Mouse (Mus musculus) lung, embryonic 15.5 days (tissue): ENCODE measurements around the gene Cklf. TPM values are rescaled to one million over a fixed set of nuclear protein-coding genes. Genes with fewer than 3 reads are reported as not detected.
"Not testable (repeated sequence)": the region's sequence is repeated elsewhere in the genome, so short reads cannot be mapped to it uniquely, and the experiment has no call there.

Experiments
- ATAC-seq: fragments of 200-750 bp; cut with Nextera tagmentation; 2 replicates; pipeline ENCODE4 v1.8.0; 2017; ENCODE audit warnings: moderate number of reproducible peaks, borderline replicate concordance; ENCODE audit not compliant: low FRiP score, low TSS enrichment; ENCODE audit errors: extremely low read depth
- H3K27ac ChIP-seq: fragments of 300-500 bp; sonication (generic); 2 replicates; pipeline ENCODE4 v1.5.1; 2015; ENCODE audit warnings: moderate library complexity, mild to moderate bottlenecking, inconsistent platforms
- H3K27me3 ChIP-seq: fragments of 300-500 bp; sonication (generic); 2 replicates; pipeline ENCODE4 v1.6.1; 2015; ENCODE audit warnings: inconsistent platforms
- H3K36me3 ChIP-seq: fragments of 300-500 bp; sonication (generic); 2 replicates; pipeline ENCODE4 v1.6.1; 2015; ENCODE audit warnings: inconsistent platforms
- H3K4me1 ChIP-seq: fragments of 300-500 bp; sonication (generic); 2 replicates; pipeline ENCODE4 v1.6.1; 2015; ENCODE audit warnings: inconsistent platforms
- H3K4me2 ChIP-seq: fragments of 300-500 bp; sonication (generic); 2 replicates; pipeline ENCODE4 v1.6.1; 2015; ENCODE audit warnings: inconsistent platforms, mild to moderate bottlenecking, moderate library complexity
- H3K4me3 ChIP-seq: fragments of 300-500 bp; sonication (generic); 2 replicates; pipeline ENCODE4 v1.5.1; 2015; ENCODE audit warnings: mild to moderate bottlenecking, inconsistent platforms
- H3K9ac ChIP-seq: fragments of 300-500 bp; sonication (generic); 2 replicates; pipeline ENCODE4 v1.6.1; 2015; ENCODE audit warnings: inconsistent platforms
- H3K9me3 ChIP-seq: fragments of 300-500 bp; sonication (generic); 2 replicates; pipeline ENCODE4 v1.6.1; 2016; ENCODE audit warnings: inconsistent platforms
- WGBS: fragments of 180-500 bp; shearing (Covaris S2); methylation state at CpG from one replicate; pipeline ENCODE4 v1.1.7; 2015; 5-methylcytosine and 5-hydroxymethylcytosine counted together
- polyA plus RNA-seq: library from polyadenylated mRNA; unstranded; fragments of >200 nt; fragmentation: Nextera tagmentation; extraction: Ambion mirVana; gene quantifications from 2 replicates; pipeline ENCODE4 v1.2.1, GENCODE M21; 2015

Gene Cklf
- polyA plus RNA-seq, 1 experiment from 2014 or later = 36.7 TPM

- Histone ChIP-seq H3K36me3 (peaks cover 23% of the 10 kb centered on the region), H3K27me3 (no peaks in the 10 kb centered on the region), H3K27ac (no peak overlapping the region), H3K4me3 (no peak overlapping the region), H3K4me1 (no peaks in the 10 kb centered on the region), H3K9ac (no peak overlapping the region), H3K4me2 (no peak overlapping the region), H3K9me3 (no peaks in the 10 kb centered on the region)
- 74% methylated on average over 10 of the region's 10 CpGs for WGBS
- ATAC-seq = no peak
These were observed 11.2 kb upstream of the Cklf start for GRCm38 (mm10) chr8:104239418-104239861.

DNA sequence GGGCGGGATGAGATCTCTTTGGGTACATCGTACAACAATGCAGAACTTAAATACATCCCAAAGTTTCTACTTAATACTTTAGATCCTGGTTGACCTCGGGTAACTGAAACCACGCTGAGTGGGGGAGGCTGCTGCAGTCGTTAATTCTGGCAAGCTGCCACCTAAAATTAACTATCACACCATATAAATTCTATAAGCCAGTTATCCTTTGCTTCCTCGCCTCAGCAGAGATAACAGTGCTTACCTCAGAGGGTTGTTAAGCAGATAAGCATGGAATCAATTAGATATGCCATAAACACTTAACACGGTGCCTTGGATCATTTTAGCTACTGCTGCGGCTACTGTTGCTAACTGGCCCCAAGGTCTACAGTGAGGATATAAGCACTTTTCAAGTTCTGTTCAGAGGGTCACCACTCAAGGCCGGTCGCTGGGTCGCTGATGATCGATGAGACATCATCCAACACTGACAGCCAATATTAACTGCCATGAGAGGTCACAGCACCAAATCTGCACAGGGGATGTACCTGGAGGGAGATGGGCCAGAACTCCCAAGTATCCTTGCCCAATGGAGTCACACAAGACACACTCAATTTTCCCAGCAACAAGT lies 8.5 kb upstream of the Cklf start:
- H3K27me3 ChIP-seq = no peaks in the 10 kb centered on the region
- no peak overlapping the region for H3K27ac ChIP-seq
- no peak overlapping the region for H3K9ac ChIP-seq
- no peak for ATAC-seq
- H3K36me3 ChIP-seq = peaks cover 21% of the 10 kb centered on the region
- H3K4me2 ChIP-seq = no peak overlapping the region
- 64% methylated on average over 12 of the region's 12 CpGs for WGBS
- H3K4me1 ChIP-seq = peaks cover 5% of the 10 kb centered on the region
- no peak overlapping the region for H3K4me3 ChIP-seq
- H3K9me3 ChIP-seq = no peaks in the 10 kb centered on the region

DNA sequence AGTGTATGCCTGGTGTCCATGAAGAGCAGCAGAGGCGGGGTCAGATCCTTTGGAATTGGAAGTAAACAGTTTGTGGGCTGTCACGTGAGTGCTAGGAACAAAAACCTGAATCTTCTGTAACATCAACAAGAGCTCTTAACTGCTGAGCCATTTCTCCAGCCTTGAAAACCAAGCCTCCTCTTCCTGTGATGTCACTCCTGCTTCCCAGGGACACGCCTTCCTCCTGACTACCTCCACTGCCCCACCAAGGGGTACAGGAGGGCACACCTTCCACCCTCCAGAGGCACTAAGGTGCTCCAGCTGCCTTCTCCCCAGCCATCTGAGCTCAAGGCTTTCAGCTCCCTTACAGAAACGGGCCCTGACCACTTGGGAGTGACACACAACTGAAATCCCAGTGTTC lies 4.0 kb upstream of the Cklf start:
- Histone ChIP-seq H3K36me3 (0 out of 2 replicates have a peak, but pooled peaks cover 4% of the 10 kb centered on the region), H3K27me3 (no peaks in the 10 kb centered on the region), H3K4me2 (no peak overlapping the region), H3K9ac (no peak overlapping the region), H3K4me3 (no peak overlapping the region), H3K27ac (no peak overlapping the region), H3K4me1 (peaks cover 21% of the 10 kb centered on the region), H3K9me3 (no peaks in the 10 kb centered on the region)
- WGBS = 74% methylated on average over 4 of the region's 4 CpGs
- ATAC-seq = no peak

DNA sequence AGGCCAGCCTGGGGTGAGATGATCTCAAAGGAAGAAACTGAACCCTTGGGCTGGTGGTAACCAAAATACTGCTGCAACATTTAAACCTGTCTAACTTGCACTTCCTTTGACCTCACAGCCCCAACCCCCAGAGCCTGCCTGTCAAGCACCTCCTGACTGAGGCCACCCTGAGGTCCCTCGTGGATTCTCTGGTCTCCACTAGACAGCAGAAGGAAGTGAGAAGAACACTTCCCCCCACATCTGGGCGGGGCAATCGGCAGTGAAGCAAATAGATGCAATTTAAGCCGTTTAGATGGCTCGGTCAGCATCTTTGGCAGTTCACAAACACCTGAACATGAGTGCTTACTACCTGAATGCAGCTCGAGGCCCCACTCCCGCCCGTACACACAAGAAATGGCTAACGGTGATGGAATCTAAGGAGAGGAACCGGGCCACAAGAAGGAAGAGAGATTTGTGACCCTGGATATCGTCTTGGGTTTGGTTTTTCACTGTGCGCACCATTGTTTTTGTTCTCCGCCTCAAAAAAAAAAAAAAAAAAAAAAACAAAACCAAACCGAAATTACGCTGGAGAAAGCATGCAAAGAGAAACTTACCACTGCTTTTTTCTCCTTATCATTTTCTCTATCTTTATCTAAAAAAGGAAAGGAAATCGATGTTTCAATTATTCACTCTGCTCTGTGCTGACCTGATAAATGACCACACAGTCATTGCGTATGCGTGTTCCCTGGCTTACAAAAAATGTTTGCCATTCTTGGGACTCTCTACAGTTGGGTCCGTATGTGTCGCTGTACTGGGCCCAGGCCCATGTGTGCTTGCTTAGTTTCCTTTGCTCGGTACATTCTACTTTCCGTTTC lies 3.4 kb upstream of the Cklf start:
- H3K36me3 ChIP-seq = 0 out of 2 replicates have a peak, but pooled peaks cover 4% of the 10 kb centered on the region
- no peak overlapping the region for H3K27ac ChIP-seq
- ATAC-seq = no peak
- H3K4me3 ChIP-seq = peak overlapping the region; percentile 95
- peaks cover 27% of the 10 kb centered on the region for H3K4me1 ChIP-seq
- H3K27me3 ChIP-seq = no peaks in the 10 kb centered on the region
- peak overlapping the region; percentile 86 for H3K4me2 ChIP-seq
- 60% methylated on average over 22 of the region's 22 CpGs for WGBS
- peak overlapping the region; percentile 87 for H3K9ac ChIP-seq
- H3K9me3 ChIP-seq = no peaks in the 10 kb centered on the region

DNA sequence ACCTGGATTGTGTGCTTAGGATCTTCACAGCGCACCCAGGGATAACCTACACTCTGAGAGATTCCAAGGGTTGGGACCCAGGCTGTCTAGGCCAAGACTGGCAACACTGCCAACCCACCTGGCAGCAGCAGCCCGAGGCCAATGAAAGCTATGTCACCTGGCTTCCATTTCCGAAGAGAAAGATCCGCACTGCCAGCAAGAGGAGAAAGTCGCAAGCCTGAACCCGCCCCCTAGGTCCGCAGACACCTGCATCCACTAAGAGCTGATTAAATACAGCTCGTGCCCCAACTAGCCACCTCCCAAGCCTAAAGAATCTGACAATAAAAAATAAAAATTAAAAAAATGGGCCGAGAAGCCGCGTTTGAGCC lies 2.8 kb upstream of the Cklf start:
- ATAC-seq = no peak
- peak overlapping the region; percentile 87 for H3K9ac ChIP-seq
- H3K4me1 ChIP-seq = peaks cover 27% of the 10 kb centered on the region
- no peaks in the 10 kb centered on the region for H3K27me3 ChIP-seq
- H3K4me2 ChIP-seq = peak overlapping the region; percentile 86
- H3K4me3 ChIP-seq = peak overlapping the region; percentile 95
- 0 out of 2 replicates have a peak, but pooled peaks cover 4% of the 10 kb centered on the region for H3K36me3 ChIP-seq
- peak overlapping the region; percentile 37; the same call in 1 of the 2 replicates for H3K27ac ChIP-seq
- no peaks in the 10 kb centered on the region for H3K9me3 ChIP-seq
- whole genome bisulfite sequencing = 3% methylated on average over 11 of the region's 11 CpGs

- peak; percentile 88 for ATAC-seq
- peak within 1 kb of the TSS; percentile 95 for H3K4me3 ChIP-seq
- H3K36me3 ChIP-seq = 0 out of 2 replicates have a peak, but pooled peaks cover 1% of the 10 kb centered on the region
- H3K9ac ChIP-seq = peak within 1 kb of the TSS; percentile 87
- H3K4me1 ChIP-seq = peaks cover 27% of the 10 kb centered on the region
- under 1% methylated on average over 28 of the region's 28 CpGs for WGBS
- peak within 1 kb of the TSS; percentile 86 for H3K4me2 ChIP-seq
- H3K27me3 ChIP-seq = no peaks in the 10 kb centered on the region
- peak within 1 kb of the TSS; percentile 37; the same call in 1 of the 2 replicates for H3K27ac ChIP-seq
- H3K9me3 ChIP-seq = no peaks in the 10 kb centered on the region
These were observed 2.4 kb upstream of the Cklf start, which contains the start of gene Tk2 for GRCm38 (mm10) chr8:104248276-104248675. TSS of gene Tk2 (minus strand) at chr8:104248558.

- H3K4me2 ChIP-seq = no peak overlapping the region
- H3K27ac ChIP-seq = no peak overlapping the region
- peaks cover 27% of the 10 kb centered on the region for H3K4me1 ChIP-seq
- WGBS = 84% methylated on average over 7 of the region's 7 CpGs
- no peaks in the 10 kb centered on the region for H3K27me3 ChIP-seq
- no peak overlapping the region for H3K9ac ChIP-seq
- ATAC-seq = no peak
- no peaks in the 10 kb centered on the region for H3K9me3 ChIP-seq
- H3K36me3 ChIP-seq = no peaks in the 10 kb centered on the region
- H3K4me3 ChIP-seq = no peak overlapping the region
These were observed 1.1 kb upstream of the Cklf start for GRCm38 (mm10) chr8:104249442-104249996.

DNA sequence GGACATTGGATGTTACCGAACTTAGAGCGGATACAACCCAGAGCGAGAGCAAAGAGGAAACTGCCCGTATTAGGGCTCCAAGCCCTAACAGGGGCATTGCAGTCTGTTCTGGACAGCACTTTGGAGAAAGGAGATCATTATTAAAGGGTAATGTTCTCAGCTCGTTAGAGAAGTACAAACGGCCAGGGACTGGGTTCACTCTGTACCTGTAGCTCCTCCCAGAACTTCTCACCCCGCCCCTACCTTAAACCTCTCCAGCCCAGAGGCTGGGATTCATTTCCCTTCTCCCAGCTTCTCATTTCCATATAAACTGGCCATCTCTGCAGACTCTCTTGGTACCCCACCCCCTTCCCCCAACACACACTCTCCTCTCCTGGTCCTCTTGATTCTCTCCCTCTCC lies 800 bp downstream of the Cklf start:
- H3K4me3 ChIP-seq = peak overlapping the region; percentile 82
- 0% methylated on average over 7 of the region's 7 CpGs for WGBS
- peak overlapping the region; percentile 93 for H3K27ac ChIP-seq
- H3K9me3 ChIP-seq = no peaks in the 10 kb centered on the region
- ATAC-seq = no peak
- H3K4me1 ChIP-seq = peaks cover 27% of the 10 kb centered on the region
- no peaks in the 10 kb centered on the region for H3K36me3 ChIP-seq
- peak overlapping the region; percentile 83 for H3K4me2 ChIP-seq
- H3K9ac ChIP-seq = peak overlapping the region; percentile 75
- no peaks in the 10 kb centered on the region for H3K27me3 ChIP-seq

- ATAC-seq = no peak
- WGBS = 87% methylated on average over 3 of the region's 3 CpGs
These were observed 2.4 kb downstream of the Cklf start for GRCm38 (mm10) chr8:104253016-104253415.

DNA sequence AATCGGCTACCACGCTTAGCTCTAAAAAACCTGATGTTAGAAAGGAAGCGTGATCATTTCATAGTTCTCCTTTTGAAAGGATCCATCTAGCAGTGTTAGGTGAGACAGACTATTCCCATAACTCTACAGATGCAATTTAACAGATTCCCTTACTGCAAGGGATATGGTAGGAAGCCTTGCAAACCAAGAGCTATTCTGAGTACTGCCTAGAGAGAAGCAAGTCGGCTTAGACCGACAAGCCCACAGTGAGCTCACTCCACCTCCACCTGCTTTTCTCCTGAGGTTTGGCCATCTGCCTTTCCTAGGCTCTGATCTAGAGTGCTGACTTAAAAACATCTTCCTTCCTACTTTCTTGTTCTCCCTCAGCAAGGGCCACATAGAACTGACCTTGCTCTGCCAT lies 11.1 kb downstream of the Cklf start:
- 92% methylated on average over 5 of the region's 5 CpGs for WGBS
- H3K36me3 ChIP-seq = peaks cover 38% of the 10 kb centered on the region

More at GRCm38 (mm10) chr8:104253016-104253415, 2.4 kb downstream of the Cklf start:
- H3K27ac ChIP-seq = no peak overlapping the region
- no peak overlapping the region for H3K4me3 ChIP-seq
- no peak overlapping the region for H3K4me2 ChIP-seq
- peaks cover 7% of the 10 kb centered on the region for H3K36me3 ChIP-seq
- peaks cover 15% of the 10 kb centered on the region for H3K4me1 ChIP-seq
- H3K27me3 ChIP-seq = no peaks in the 10 kb centered on the region
- H3K9ac ChIP-seq = no peak overlapping the region
- H3K9me3 ChIP-seq = no peaks in the 10 kb centered on the region

DNA sequence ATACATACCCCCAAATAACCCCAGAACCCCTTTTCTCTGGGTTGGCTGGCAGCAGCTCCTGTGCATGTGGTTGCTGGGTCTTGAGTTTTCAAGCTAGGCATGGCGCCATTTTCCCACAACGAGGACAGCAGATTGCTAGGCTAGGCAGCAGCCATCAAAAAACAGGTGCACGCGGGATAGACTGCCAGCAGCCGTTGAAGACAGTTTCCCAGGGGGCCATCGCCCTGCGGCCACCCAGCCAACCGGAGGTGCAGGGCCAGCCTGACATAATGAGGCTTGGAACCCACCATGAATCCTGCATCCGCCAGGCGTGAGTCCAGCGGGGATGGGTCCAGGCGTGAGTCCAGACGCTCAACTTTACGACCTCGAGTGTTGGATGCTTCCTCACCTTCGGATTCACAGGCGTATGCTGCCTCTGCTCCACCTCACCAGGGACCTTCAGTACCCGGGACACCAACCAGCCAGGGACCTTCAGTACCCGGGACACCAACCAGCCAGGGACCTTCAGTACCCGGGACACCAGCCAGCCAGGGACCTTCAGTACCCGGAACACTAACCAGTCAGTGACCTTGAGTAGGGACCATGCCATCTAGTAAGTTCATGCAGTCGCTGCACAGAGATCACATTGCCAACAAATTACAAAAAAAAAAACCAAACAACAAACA lies 13.7 kb downstream of the Cklf start:
- H3K4me1 ChIP-seq, ATAC-seq, H3K4me2 ChIP-seq, H3K27ac ChIP-seq, H3K9ac ChIP-seq, H3K4me3 ChIP-seq, H3K27me3 ChIP-seq, H3K9me3 ChIP-seq: not testable (repeated sequence)
- WGBS = 96% methylated on average over 22 of the region's 22 CpGs
- peaks cover 16% of the 10 kb centered on the region; the same call in 1 of the 2 replicates for H3K36me3 ChIP-seq

More for the DNA sequence above, 11.1 kb downstream of the Cklf start:
- H3K27me3 ChIP-seq, H3K4me3 ChIP-seq, H3K9me3 ChIP-seq, ATAC-seq, H3K4me1 ChIP-seq, H3K4me2 ChIP-seq, H3K27ac ChIP-seq, H3K9ac ChIP-seq: not testable (repeated sequence)
